In genomic region chr2:90782901-90783486, GRCm38 (mm10) we compare ENCODE assay signal across 8 mouse cellular contexts. TPM values are rescaled to one million over a fixed set of nuclear protein-coding genes. Genes with fewer than 3 reads are reported as not detected.
DNase-seq lines count a peak whose midpoint lies in the region; ATAC-seq lines count a peak whose summit lies in the region.

No protein-coding gene starts in this region.

- peak overlapping the region; percentile 38 for H3K4me3 ChIP-seq in erythroblast, embryonic 14.5 days (replicated peaks)
- H3K4me3 ChIP-seq in embryonic facial prominence, embryonic 13.5 days, result peak overlapping the region; percentile 56
- H3K4me3 ChIP-seq in liver, embryonic 13.5 days (replicated peaks), result peak overlapping the region; percentile 48
- H3K4me3 ChIP-seq in neural tube, embryonic 12.5 days, result peak overlapping the region; percentile 30

- H3K27me3 ChIP-seq in erythroblast, embryonic 14.5 days (ENCODE audit: control insufficient read depth), result peaks cover 26% of the 10 kb centered on the region
- H3K27me3 ChIP-seq in embryonic facial prominence, embryonic 13.5 days, result peaks cover 16% of the 10 kb centered on the region
- H3K27me3 ChIP-seq in liver, embryonic 13.5 days, result peaks cover 29% of the 10 kb centered on the region
- 0 out of 2 replicates have a peak, but pooled peaks cover 3% of the 10 kb centered on the region for H3K27me3 ChIP-seq in neural tube, embryonic 12.5 days (replicated peaks)

- H3K4me2 ChIP-seq in embryonic facial prominence, embryonic 13.5 days, result peak overlapping the region; percentile 94
- H3K4me2 ChIP-seq in liver, embryonic 13.5 days, result peak overlapping the region; percentile 60
- H3K4me2 ChIP-seq in neural tube, embryonic 12.5 days (replicated peaks), result peak overlapping the region; percentile 64

- intact Hi-C loops in left cerebral cortex, postnatal 25 days (cut with DNase I), result loop anchor here (5.0 kb wide), 1 partner anchor 59 kb away; no protein-coding TSS in a partner anchor

- DNase-seq in adrenal gland, postnatal 10 days, result peak; percentile 44
- peak; percentile 28 for DNase-seq in heart, postnatal 4 days
- no peak for DNase-seq in liver, embryonic 13.5 days
- DNase-seq in left cerebral cortex, postnatal 25 days (ENCODE audit: low spot score in 2 of 2), result no peak

- WGBS in embryonic facial prominence, embryonic 13.5 days, result 3% methylated on average over 20 of the region's 29 CpGs
- 3% methylated on average over 28 of the region's 29 CpGs for WGBS in liver, embryonic 13.5 days (ENCODE audit: insufficient replicate concordance)
- WGBS in neural tube, embryonic 12.5 days, result 2% methylated on average over 29 of the region's 29 CpGs

- H3K9me3 ChIP-seq in erythroblast, embryonic 14.5 days (ENCODE audit: control insufficient read depth, low read length), result no peaks in the 10 kb centered on the region
- no peaks in the 10 kb centered on the region for H3K9me3 ChIP-seq in embryonic facial prominence, embryonic 13.5 days
- no peaks in the 10 kb centered on the region for H3K9me3 ChIP-seq in liver, embryonic 13.5 days (replicated peaks)
- no peaks in the 10 kb centered on the region for H3K9me3 ChIP-seq in neural tube, embryonic 12.5 days

- H3K9ac ChIP-seq in embryonic facial prominence, embryonic 13.5 days, result peak overlapping the region; percentile 74
- no peak overlapping the region for H3K9ac ChIP-seq in liver, embryonic 13.5 days
- H3K9ac ChIP-seq in neural tube, embryonic 12.5 days, result peak overlapping the region; percentile 42; the same call in 1 of the 2 replicates

- H3K27ac ChIP-seq in embryonic facial prominence, embryonic 13.5 days, result no peak overlapping the region
- no peak overlapping the region for H3K27ac ChIP-seq in liver, embryonic 13.5 days
- no peak overlapping the region for H3K27ac ChIP-seq in neural tube, embryonic 12.5 days

- H3K4me1 ChIP-seq in erythroblast, embryonic 14.5 days (ENCODE audit: control insufficient read depth), result peaks cover 3% of the 10 kb centered on the region; the same call in 1 of the 2 replicates
- peaks cover 13% of the 10 kb centered on the region for H3K4me1 ChIP-seq in embryonic facial prominence, embryonic 13.5 days
- H3K4me1 ChIP-seq in liver, embryonic 13.5 days (replicated peaks), result peaks cover 12% of the 10 kb centered on the region
- H3K4me1 ChIP-seq in neural tube, embryonic 12.5 days, result peaks cover 10% of the 10 kb centered on the region

- no peak for ATAC-seq in erythroblast, adult 5-6 weeks (replicated peaks; ENCODE audit: low FRiP score, poor library complexity, severe bottlenecking)
- 0 out of 2 replicates have a peak, but pooled peaks have one; percentile 29 for ATAC-seq in embryonic facial prominence, embryonic 13.5 days (ENCODE audit: insufficient number of reproducible peaks, insufficient read depth, low FRiP score, low TSS enrichment, low read depth)
- ATAC-seq in liver, embryonic 13.5 days (ENCODE audit: low read depth), result peak; percentile 53; the same call in 1 of the 2 replicates
- peak; percentile 39; the same call in 1 of the 2 replicates for ATAC-seq in neural tube, embryonic 12.5 days (ENCODE audit: low FRiP score, low read depth)

- peaks cover 38% of the 10 kb centered on the region for H3K36me3 ChIP-seq in erythroblast, embryonic 14.5 days (ENCODE audit: control insufficient read depth)
- H3K36me3 ChIP-seq in embryonic facial prominence, embryonic 13.5 days, result peaks cover 29% of the 10 kb centered on the region
- peaks cover 32% of the 10 kb centered on the region for H3K36me3 ChIP-seq in liver, embryonic 13.5 days
- peaks cover 25% of the 10 kb centered on the region for H3K36me3 ChIP-seq in neural tube, embryonic 12.5 days

RNA-seq across cellular contexts. Expression of gene Agbl2, which starts 0.5 kb away (rescaled TPM):
- not detected in 2 replicates for polyA plus RNA-seq in erythroblast, embryonic 14.5 days (2012)
- not detected in 2 replicates for total RNA-seq in erythroblast, adult 5-6 weeks (2015; ENCODE audit: low replicate concordance)
- total RNA-seq in erythroblast, adult 5-6 weeks (2017; ENCODE audit: low replicate concordance), result not detected in 2 replicates
- 1 to 10 TPM in 1 of 2 experiments, under 1 TPM in 1; 0.72 to 1.4 TPM for total RNA-seq in adrenal gland, postnatal 10 days (2021)
- polyA plus RNA-seq in embryonic facial prominence, embryonic 13.5 days (2015; fragmentation: Nextera tagmentation; extraction: Ambion mirVana), result 1.9 and 2.0 TPM in 2 replicates
- total RNA-seq in heart, postnatal 4 days (2021), result 1 to 10 TPM; 1.6 to 2.0 TPM
- 0.03 and 0.06 TPM in 2 replicates for polyA plus RNA-seq in liver, embryonic 13.5 days (2015; fragmentation: Nextera tagmentation; extraction: Ambion mirVana)
- 0.22 and 0.28 TPM in 2 replicates for polyA plus RNA-seq in neural tube, embryonic 12.5 days (2016; fragmentation: Nextera tagmentation; extraction: Ambion mirVana)
- under 1 TPM; 0.25 to 0.60 TPM for total RNA-seq in left cerebral cortex, postnatal 25 days (2021)

RNA-seq across cellular contexts. Expression of gene Fnbp4, which starts 37.8 kb away (rescaled TPM):
- 3.9 and 6.2 TPM in 2 replicates for polyA plus RNA-seq in erythroblast, embryonic 14.5 days (2012)
- 51.0 and 63.2 TPM in 2 replicates for total RNA-seq in erythroblast, adult 5-6 weeks (2015; ENCODE audit: low replicate concordance)
- 135 and 192 TPM in 2 replicates for total RNA-seq in erythroblast, adult 5-6 weeks (2017; ENCODE audit: low replicate concordance)
- 10 to 100 TPM; 42.4 to 75.4 TPM for total RNA-seq in adrenal gland, postnatal 10 days (2021)
- 136 and 139 TPM in 2 replicates for polyA plus RNA-seq in embryonic facial prominence, embryonic 13.5 days (2015; fragmentation: Nextera tagmentation; extraction: Ambion mirVana)
- 10 to 100 TPM; 38.2 to 44.0 TPM for total RNA-seq in heart, postnatal 4 days (2021)
- polyA plus RNA-seq in liver, embryonic 13.5 days (2015; fragmentation: Nextera tagmentation; extraction: Ambion mirVana), result 30.4 and 37.1 TPM in 2 replicates
- 130 and 134 TPM in 2 replicates for polyA plus RNA-seq in neural tube, embryonic 12.5 days (2016; fragmentation: Nextera tagmentation; extraction: Ambion mirVana)
- 10 to 100 TPM; 50.3 to 52.0 TPM for total RNA-seq in left cerebral cortex, postnatal 25 days (2021)

Comparison
In these comparisons a context has a peak if more than half of its experiments do, and no peak if none do; other contexts are left out.
1. DNase-seq: peak in adrenal gland, postnatal 10 days (single experiment) and heart, postnatal 4 days (single experiment); none in liver, embryonic 13.5 days (single experiment) and left cerebral cortex, postnatal 25 days (0 of 2).
2. Peak in every context shown above with its lines, with median percentiles within 50 percentile points of each other: H3K4me3 ChIP-seq and H3K4me2 ChIP-seq.